Mouse (Mus musculus) CH12.LX (cell line): ENCODE results near the gene Fpr3. TPM values are rescaled to one million over a fixed set of nuclear protein-coding genes. Genes with fewer than 3 reads are reported as not detected.

Experiments used
- DNase-seq: peaks from one replicate; pipeline ENCODE4 v3.0.0-alpha.2; 2013; ENCODE audit errors: extremely low read depth
- H3K27ac ChIP-seq: 2 replicates; pipeline ENCODE4 v1.5.1; 2012; ENCODE audit warnings: low read depth, mild to moderate bottlenecking, control low read depth, moderate library complexity; ENCODE audit not compliant: insufficient read depth
- H3K27me3 ChIP-seq: replicated peaks from 2 replicates; pipeline ENCODE3; 2012; ENCODE audit warnings: inconsistent platforms
- H3K36me3 ChIP-seq, 2 experiments: replicated peaks in 1 of 2; 2 replicates each; pipeline versions ENCODE3 to v1.6.1; 2012; ENCODE audit warnings: inconsistent platforms in 1 of 2, low read length in 1 of 2, mild to moderate bottlenecking in 1 of 2, mixed read lengths in 1 of 2, moderate library complexity in 1 of 2; ENCODE audit not compliant: control insufficient read depth in 1 of 2, insufficient read depth in 1 of 2
- H3K4me1 ChIP-seq, 2 experiments: 2 replicates each; pipeline ENCODE4 v1.6.1; 2012; ENCODE audit warnings: inconsistent platforms in 1 of 2, moderate library complexity in 1 of 2; ENCODE audit not compliant: insufficient read depth in 2 of 2, control insufficient read depth in 1 of 2
- H3K4me2 ChIP-seq: 2 replicates; pipeline ENCODE4 v1.6.1; 2012; ENCODE audit warnings: low read depth, mild to moderate bottlenecking, control low read depth; ENCODE audit not compliant: poor library complexity, insufficient read depth, severe bottlenecking
- H3K4me3 ChIP-seq, 3 experiments: fragments of 150-350 bp in 1 of 3; sonication (generic) in 1 of 3; replicated peaks in 1 of 3; 2 replicates each; pipeline versions ENCODE3 to v1.5.1; 2011 to 2012; ENCODE audit warnings: low read depth in 2 of 3, low read length in 2 of 3, mild to moderate bottlenecking in 2 of 3, moderate library complexity in 2 of 3, control low read depth in 1 of 3, improper control_type of control experiment in 1 of 3, inconsistent platforms in 1 of 3, mixed read lengths in 1 of 3; ENCODE audit not compliant: poor library complexity in 1 of 3
- H3K79me2 ChIP-seq: replicated peaks from 2 replicates; pipeline ENCODE4 v1.6.1; 2012; ENCODE audit warnings: mild to moderate bottlenecking, moderate library complexity; ENCODE audit not compliant: control insufficient read depth, poor library complexity, insufficient read depth, severe bottlenecking; ENCODE audit errors: extremely low read depth
- H3K9ac ChIP-seq: 2 replicates; pipeline ENCODE4 v1.6.1; 2012; ENCODE audit warnings: low read depth, mild to moderate bottlenecking, control low read depth, moderate library complexity; ENCODE audit not compliant: insufficient read depth
- H3K9me3 ChIP-seq: replicated peaks from 2 replicates; pipeline ENCODE3; 2012; ENCODE audit warnings: low read length, inconsistent platforms, mixed read lengths
- BHLHE40 ChIP-seq: IDR thresholded peaks from 2 replicates; pipeline ENCODE4 v1.6.1; 2011; ENCODE audit warnings: mild to moderate bottlenecking, low read depth, low read length, improper control_type of control experiment
- CHD1 ChIP-seq: IDR thresholded peaks from 2 replicates; pipeline ENCODE4 v1.6.1; 2012; ENCODE audit warnings: low read depth, low read length, improper control_type of control experiment, inconsistent platforms
- CHD2 ChIP-seq: IDR thresholded peaks from 2 replicates; pipeline ENCODE4 v1.6.1; 2011; ENCODE audit warnings: low read length, improper control_type of control experiment
- CTCF ChIP-seq, 2 experiments: IDR thresholded peaks in 1 of 2; conservative IDR thresholded peaks in 1 of 2; 2 replicates each; pipeline ENCODE4 v1.5.1; 2011 to 2012; ENCODE audit warnings: low read depth in 2 of 2, low read length in 2 of 2, improper control_type of control experiment in 1 of 2, inconsistent platforms in 1 of 2, mild to moderate bottlenecking in 1 of 2, moderate library complexity in 1 of 2
- E2F4 ChIP-seq: IDR thresholded peaks from 2 replicates; pipeline ENCODE4 v1.6.1; 2011; ENCODE audit warnings: low read depth, low read length, improper control_type of control experiment; ENCODE audit not compliant: insufficient replicate concordance
- EP300 ChIP-seq: IDR thresholded peaks from 2 replicates; pipeline ENCODE4 v1.6.1; 2011; ENCODE audit warnings: low read length, improper control_type of control experiment
- ETS1 ChIP-seq: conservative IDR thresholded peaks from 2 replicates; pipeline ENCODE4 v1.6.1; 2012; ENCODE audit warnings: low read depth, mild to moderate bottlenecking, inconsistent platforms, low read length, improper control_type of control experiment, moderate library complexity
- GABPA ChIP-seq: IDR thresholded peaks from 2 replicates; pipeline ENCODE4 v1.6.1; 2012; ENCODE audit warnings: low read depth, low read length, improper control_type of control experiment, inconsistent platforms; ENCODE audit not compliant: insufficient replicate concordance
- IRF4 ChIP-seq: IDR thresholded peaks from 2 replicates; pipeline ENCODE4 v1.6.1; 2014; ENCODE audit warnings: low read depth, mild to moderate bottlenecking, inconsistent platforms, low read length, improper control_type of control experiment
- JUN ChIP-seq: IDR thresholded peaks from 2 replicates; pipeline ENCODE4 v1.6.1; 2011; ENCODE audit warnings: low read depth, mild to moderate bottlenecking, low read length, improper control_type of control experiment, moderate library complexity; ENCODE audit not compliant: insufficient read depth
- JUND ChIP-seq: conservative IDR thresholded peaks from 2 replicates; pipeline ENCODE4 v1.6.1; 2011; ENCODE audit warnings: low read depth, low read length, improper control_type of control experiment
- MAX ChIP-seq: IDR thresholded peaks from 2 replicates; pipeline ENCODE4 v1.6.1; 2011; ENCODE audit warnings: low read length, improper control_type of control experiment
- MAZ ChIP-seq: IDR thresholded peaks from 2 replicates; pipeline ENCODE4 v1.6.1; 2012; ENCODE audit warnings: low read depth, mild to moderate bottlenecking, inconsistent platforms, low read length, improper control_type of control experiment, moderate library complexity
- MEF2A ChIP-seq: IDR thresholded peaks from 2 replicates; pipeline ENCODE4 v1.6.1; 2014; ENCODE audit warnings: low read depth, mild to moderate bottlenecking, inconsistent platforms, low read length, improper control_type of control experiment, borderline replicate concordance
- MXI1 ChIP-seq: IDR thresholded peaks from 2 replicates; pipeline ENCODE4 v1.6.1; 2011; ENCODE audit warnings: mild to moderate bottlenecking, low read depth, low read length, improper control_type of control experiment
- MYC ChIP-seq: IDR thresholded peaks from 2 replicates; pipeline ENCODE4 v1.6.1; 2011; ENCODE audit warnings: low read depth, mild to moderate bottlenecking, improper control_type of control experiment, low read length
- NELFE ChIP-seq: IDR thresholded peaks from 2 replicates; pipeline ENCODE4 v1.6.1; 2011; ENCODE audit warnings: low read depth, low read length, improper control_type of control experiment
- PAX5 ChIP-seq: IDR thresholded peaks from 2 replicates; pipeline ENCODE4 v1.6.1; 2012; ENCODE audit warnings: low read length, inconsistent platforms, mixed read lengths
- POLR2A ChIP-seq: IDR thresholded peaks from 2 replicates; pipeline ENCODE4 v1.6.1; 2011; ENCODE audit warnings: low read depth, mild to moderate bottlenecking, improper control_type of control experiment, low read length
- POLR2AphosphoS2 ChIP-seq: IDR thresholded peaks from 2 replicates; pipeline ENCODE4 v1.6.1; 2011; ENCODE audit warnings: low read depth, low read length, improper control_type of control experiment
- RAD21 ChIP-seq: IDR thresholded peaks from 2 replicates; pipeline ENCODE4 v1.6.1; 2011; ENCODE audit warnings: low read depth, mild to moderate bottlenecking, low read length, improper control_type of control experiment, moderate library complexity
- SIN3A ChIP-seq: IDR thresholded peaks from 2 replicates; pipeline ENCODE4 v1.6.1; 2012; ENCODE audit warnings: low read length, improper control_type of control experiment, inconsistent platforms
- TBP ChIP-seq: conservative IDR thresholded peaks from 2 replicates; pipeline ENCODE4 v1.6.1; 2011; ENCODE audit warnings: low read depth, low read length, improper control_type of control experiment
- TCF12 ChIP-seq: IDR thresholded peaks from 2 replicates; pipeline ENCODE4 v1.6.1; 2014; ENCODE audit warnings: low read depth, mild to moderate bottlenecking, inconsistent platforms, low read length, improper control_type of control experiment
- UBTF ChIP-seq: IDR thresholded peaks from 2 replicates; pipeline ENCODE4 v1.6.1; 2012; ENCODE audit warnings: low read depth, mild to moderate bottlenecking, inconsistent platforms, low read length, improper control_type of control experiment, moderate library complexity
- USF2 ChIP-seq: conservative IDR thresholded peaks from 2 replicates; pipeline ENCODE4 v1.6.1; 2011; ENCODE audit warnings: low read depth, low read length, improper control_type of control experiment
- ZKSCAN1 ChIP-seq: IDR thresholded peaks from 2 replicates; pipeline ENCODE4 v1.6.1; 2012; ENCODE audit warnings: low read depth, inconsistent platforms, low read length, improper control_type of control experiment, borderline replicate concordance
- ZMIZ1 ChIP-seq: IDR thresholded peaks from 2 replicates; pipeline ENCODE4 v1.6.1; 2012; ENCODE audit warnings: low read depth, mild to moderate bottlenecking, inconsistent platforms, low read length, improper control_type of control experiment
- dilution Hi-C: fragments of 300-500 bp; cut with MboI; formaldehyde crosslinking; loops from 2 replicates; pipeline ENCODE4 v1.14.3; 2020; ENCODE audit warnings: low sequenced_read_pairs; ENCODE audit not compliant: extremely low pct_unique_long_range_greater_than_20kb, extremely low pct_ligation_motif_present
- in situ Hi-C: fragments of 300-500 bp; cut with MboI; formaldehyde crosslinking; loops from 3 replicates; pipeline ENCODE4 v1.14.3; 2019; ENCODE audit warnings: low sequenced_read_pairs, low pct_ligation_motif_present, low pct_unique_long_range_greater_than_20kb, mixed read lengths
- polyA plus RNA-seq: library from polyadenylated mRNA; unstranded; fragments of >175 nt; gene quantifications from 2 replicates; pipeline ENCODE4 v1.2.1, GENCODE M21; 2012; ENCODE audit warnings: low read depth; ENCODE audit not compliant: insufficient read length
- total RNA-seq, 2 experiments: library from RNA; depleted of rRNA; stranded (reverse); fragments of 300-350 nt in 1 of 2; fragments of >200 nt in 1 of 2; gene quantifications; 2 replicates each; pipeline ENCODE4 v1.2.3; 2012 to 2014

Gene Fpr3
- total and polyA plus RNA-seq, 3 experiments: not detected

GRCm38 (mm10) chr17:17837919-17838701 lies 49.5 kb upstream of the Fpr3 start (continued):
- TF ChIP-seq SIN3A: peak; percentile 43; the same call in 1 of the 2 replicates
- TF ChIP-seq MAX: no peak
- no peak for TF ChIP-seq JUND
- TF ChIP-seq UBTF: no peak
- TF ChIP-seq CHD1: no peak
- no peak for TF ChIP-seq POLR2AphosphoS2
- peak; percentile 91 for TF ChIP-seq MAZ
- peak; percentile 30; the same call in 1 of the 2 replicates for TF ChIP-seq IRF4
- no peak for TF ChIP-seq EP300
- TF ChIP-seq CHD2: no peak
- peak in 1 of 2 experiments; percentile 82; a peak in 2 of 4 replicates for TF ChIP-seq CTCF (conservative IDR thresholded peaks at IDR 0.05 in 1 of 2, IDR thresholded peaks at IDR 0.05 in 1 of 2; ENCODE audit: low read depth in 2 of 2, low read length in 2 of 2)
- TF ChIP-seq POLR2A: peak; percentile 75
- TF ChIP-seq TBP: peak; percentile 77; the same call in 1 of the 2 replicates
- TF ChIP-seq ZKSCAN1: no peak
- no peak for TF ChIP-seq MYC
- peak; percentile 57 for TF ChIP-seq TCF12

- Histone ChIP-seq H3K4me1 (peaks cover 3 to 12% of the 10 kb centered on the region in 2 experiments; a peak in 3 of 4 replicates), H3K27ac (no peak overlapping the region), H3K36me3 (peaks cover 0 to 22% of the 10 kb centered on the region in 2 experiments), H3K4me2 (peak overlapping the region; percentile 79), H3K27me3 (peaks cover 1% of the 10 kb centered on the region), H3K9me3 (no peaks in the 10 kb centered on the region), H3K79me2 (no peaks in the 10 kb centered on the region), H3K4me3 (peak overlapping the region in 1 of 3 experiments; percentile 74), H3K9ac (no peak overlapping the region)
- DNase-seq: no peak
- in situ Hi-C loops (no loop called here), dilution Hi-C loops (no loop called here)
- TF ChIP-seq RAD21 (no peak), PAX5 (no peak), MEF2A (no peak), IRF4 (no peak), POLR2A (no peak), TBP (no peak), SIN3A (no peak), JUND (no peak), JUN (no peak), USF2 (no peak), E2F4 (no peak), NELFE (no peak), CTCF (conservative IDR thresholded peaks at IDR 0.05 in 1 of 2, IDR thresholded peaks at IDR 0.05 in 1 of 2; ENCODE audit: low read depth in 2 of 2, low read length in 2 of 2) (no peak), BHLHE40 (no peak), EP300 (no peak), GABPA (no peak), ETS1 (no peak), ZKSCAN1 (no peak), ZMIZ1 (no peak), MXI1 (no peak)
Observed at GRCm38 (mm10) chr17:17839276-17839675, 48.4 kb upstream of the Fpr3 start.
